Mouse (Mus musculus): Measurements from ENCODE around the gene Sema4g. TPM values are rescaled to one million over a fixed set of nuclear protein-coding genes. Genes with fewer than 3 reads are reported as not detected.

Gene Sema4g
- polyA plus RNA-seq, 1 experiment: not detected

GRCm38 (mm10) chr19:45048644-45049365 is 59.9 kb downstream of the Sema4g start:
- 59% methylated on average over 12 of the region's 12 CpGs for WGBS

GRCm38 (mm10) chr19:45049523-45049922 is 60.6 kb downstream of the Sema4g start:
- no peak for TF ChIP-seq CTCF (IDR thresholded peaks at IDR 0.05; ENCODE audit: insufficient read depth, low read depth, low read length)
- TF ChIP-seq POLR2A (IDR thresholded peaks at IDR 0.05; ENCODE audit: insufficient read depth, low read depth, low read length): no peak
- 59% methylated on average over 9 of the region's 9 CpGs for WGBS
- peaks cover 36% of the 10 kb centered on the region for H3K4me1 ChIP-seq (ENCODE audit: control insufficient read depth, insufficient read depth, low read length)
- no peak overlapping the region for H3K27ac ChIP-seq (ENCODE audit: insufficient read depth, low read depth, low read length)
- peak overlapping the region; percentile 61; the same call in 1 of the 2 replicates for H3K4me3 ChIP-seq (ENCODE audit: insufficient read depth, low read depth, low read length)

More at GRCm38 (mm10) chr19:45048644-45049365, 59.9 kb downstream of the Sema4g start:
- TF ChIP-seq POLR2A (IDR thresholded peaks at IDR 0.05; ENCODE audit: insufficient read depth, low read depth, low read length): no peak
- no peak for TF ChIP-seq CTCF (IDR thresholded peaks at IDR 0.05; ENCODE audit: insufficient read depth, low read depth, low read length)
- H3K4me1 ChIP-seq (ENCODE audit: control insufficient read depth, insufficient read depth, low read length): peaks cover 34% of the 10 kb centered on the region
- H3K27ac ChIP-seq (ENCODE audit: insufficient read depth, low read depth, low read length): peak overlapping the region; percentile 96
- peak overlapping the region; percentile 61 for H3K4me3 ChIP-seq (ENCODE audit: insufficient read depth, low read depth, low read length)

Other genes with a start within 250 kb of the Sema4g start
- gene Pax2, start 233.1 kb upstream of the Sema4g start, polyA plus RNA-seq (2012; ENCODE audit: insufficient read depth, insufficient read length, low replicate concordance, missing spikeins): not detected in 2 replicates
- not detected in 2 replicates for gene Slf2, start 58.0 kb upstream of the Sema4g start, polyA plus RNA-seq (2012; ENCODE audit: insufficient read depth, insufficient read length, low replicate concordance, missing spikeins)
- not detected in 2 replicates for gene Twnk, start 16.6 kb downstream of the Sema4g start, polyA plus RNA-seq (2012; ENCODE audit: insufficient read depth, insufficient read length, low replicate concordance, missing spikeins)
- gene Mrpl43, start 17.3 kb downstream of the Sema4g start, polyA plus RNA-seq (2012; ENCODE audit: insufficient read depth, insufficient read length, low replicate concordance, missing spikeins): not detected in 2 replicates
- gene Lzts2, start 25.3 kb downstream of the Sema4g start, polyA plus RNA-seq (2012; ENCODE audit: insufficient read depth, insufficient read length, low replicate concordance, missing spikeins): not detected in 2 replicates
- not detected in 2 replicates for gene Pdzd7, start 56.6 kb downstream of the Sema4g start, polyA plus RNA-seq (2012; ENCODE audit: insufficient read depth, insufficient read length, low replicate concordance, missing spikeins)
- not detected in 2 replicates for gene Sfxn3, start 58.4 kb downstream of the Sema4g start, polyA plus RNA-seq (2012; ENCODE audit: insufficient read depth, insufficient read length, low replicate concordance, missing spikeins)
- not detected in 2 replicates for gene Kazald1, start 86.1 kb downstream of the Sema4g start, polyA plus RNA-seq (2012; ENCODE audit: insufficient read depth, insufficient read length, low replicate concordance, missing spikeins)
- gene Tlx1, start 161.6 kb downstream of the Sema4g start, polyA plus RNA-seq (2012; ENCODE audit: insufficient read depth, insufficient read length, low replicate concordance, missing spikeins): not detected in 2 replicates
- not detected in 2 replicates for gene Lbx1, start 246.7 kb downstream of the Sema4g start, polyA plus RNA-seq (2012; ENCODE audit: insufficient read depth, insufficient read length, low replicate concordance, missing spikeins)